Mouse (Mus musculus) cerebellum, adult (tissue): Measurements from ENCODE around the gene Fxyd6.

Experiments used
- ATAC-seq: cut with Nextera tagmentation; 2 replicates; pipeline ENCODE4 v1.9.2; 2017; ENCODE audit warnings: mild to moderate bottlenecking, moderate library complexity, mixed read lengths; ENCODE audit not compliant: insufficient number of reproducible peaks, low FRiP score, low TSS enrichment

The Fxyd6 gene

GRCm38 (mm10) chr9:45370117-45370561 is at the start of gene Fxyd6:
Gene Fxyd6, plus strand, starts transcription at chr9:45370185.
- ATAC-seq = peak; percentile 33; the same call in 1 of the 2 replicates

GRCm38 (mm10) chr9:45321465-45321864 is 48.5 kb upstream of the Fxyd6 start:
- ATAC-seq = no peak

GRCm38 (mm10) chr9:45321946-45322430 is 48.0 kb upstream of the Fxyd6 start:
- ATAC-seq = no peak

- no peak for ATAC-seq
Observed at GRCm38 (mm10) chr9:45326390-45326789, 43.6 kb upstream of the Fxyd6 start.

DNA sequence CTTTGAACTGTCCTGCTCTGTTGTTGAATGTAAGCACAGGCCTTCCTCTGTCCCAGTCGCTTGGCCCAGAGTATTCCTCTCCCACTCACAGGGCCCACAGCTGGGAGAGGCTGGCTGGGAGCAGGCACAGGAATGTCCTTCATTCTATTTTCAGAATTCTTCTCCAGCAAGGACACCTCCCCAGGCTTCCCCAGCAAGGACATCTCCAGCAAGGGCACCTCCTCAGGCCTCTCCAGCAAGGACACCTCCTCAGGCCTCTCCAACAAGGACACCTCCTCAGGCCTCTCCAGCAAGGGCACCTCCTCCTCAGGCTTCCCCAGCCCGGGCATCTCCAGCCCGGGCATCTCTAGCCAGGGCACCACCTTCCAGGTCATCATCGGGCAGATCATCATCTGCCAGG is 41.7 kb upstream of the Fxyd6 start:
- no peak for ATAC-seq

- ATAC-seq = no peak
Observed at GRCm38 (mm10) chr9:45329577-45329976, 40.4 kb upstream of the Fxyd6 start.

DNA sequence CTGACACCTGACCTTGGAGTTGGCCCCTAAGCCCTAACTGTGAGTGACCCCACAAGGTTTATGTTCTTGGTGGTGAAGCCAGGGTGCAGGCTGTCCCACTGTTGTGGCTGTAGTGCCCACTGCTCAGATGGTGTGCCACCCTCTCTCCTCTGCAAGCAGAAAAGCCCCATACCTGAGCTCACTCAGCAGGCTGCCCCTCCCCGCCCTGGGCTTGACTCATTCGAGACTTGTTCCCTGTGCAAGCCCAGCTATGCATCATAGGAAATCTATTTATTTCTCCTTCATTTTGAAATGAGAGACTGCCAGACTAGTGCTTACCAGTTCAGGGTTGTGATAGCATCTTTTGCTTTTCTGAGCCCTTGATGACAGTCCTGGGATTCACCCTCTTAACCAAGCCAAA is 32.6 kb upstream of the Fxyd6 start:
- no peak for ATAC-seq

GRCm38 (mm10) chr9:45343066-45343465 is 26.9 kb upstream of the Fxyd6 start:
- ATAC-seq = no peak

GRCm38 (mm10) chr9:45345516-45345915 is 24.5 kb upstream of the Fxyd6 start:
- peak; percentile 70; the same call in 1 of the 2 replicates for ATAC-seq

- no peak for ATAC-seq
Observed at GRCm38 (mm10) chr9:45346276-45346675, 23.7 kb upstream of the Fxyd6 start.

DNA sequence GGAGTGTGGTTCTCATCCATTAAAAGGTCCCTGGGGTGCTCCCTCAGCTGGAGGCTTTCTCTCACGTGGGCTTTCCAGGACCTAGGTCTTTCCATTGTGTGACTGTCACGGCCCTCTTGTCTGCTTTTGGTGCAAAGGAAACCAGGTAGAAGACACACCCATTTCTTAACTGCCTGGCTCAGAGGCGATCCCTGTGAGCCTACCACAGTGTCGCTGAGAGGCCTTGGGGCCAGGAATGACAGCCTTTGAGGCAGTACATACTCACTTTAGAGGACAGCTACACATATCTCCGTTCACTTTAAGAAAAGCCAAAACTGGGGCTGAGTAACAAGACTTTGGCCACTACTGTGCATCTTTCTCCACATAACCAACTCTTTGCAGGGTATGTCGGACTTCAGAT is 21.4 kb upstream of the Fxyd6 start:
- ATAC-seq = no peak

DNA sequence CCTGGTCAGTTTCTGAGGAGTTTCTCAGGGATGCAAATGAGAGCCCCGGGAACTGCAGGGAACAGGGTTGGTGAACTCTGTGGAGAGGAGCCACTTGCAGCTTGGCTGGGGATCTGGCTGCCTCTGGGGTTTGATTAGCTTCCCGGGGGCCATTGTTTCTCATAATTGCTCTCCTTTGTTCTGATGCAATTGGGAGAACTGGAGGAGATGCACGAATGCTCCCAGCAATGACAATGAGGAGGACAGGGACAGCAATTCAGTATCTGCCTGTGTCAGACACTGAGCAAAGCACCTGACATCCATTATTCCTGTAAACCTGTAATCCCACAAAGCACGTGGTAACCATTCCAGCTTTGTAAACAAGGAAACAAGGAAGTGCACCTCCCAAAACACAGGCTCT is 20.8 kb upstream of the Fxyd6 start:
- ATAC-seq = no peak

DNA sequence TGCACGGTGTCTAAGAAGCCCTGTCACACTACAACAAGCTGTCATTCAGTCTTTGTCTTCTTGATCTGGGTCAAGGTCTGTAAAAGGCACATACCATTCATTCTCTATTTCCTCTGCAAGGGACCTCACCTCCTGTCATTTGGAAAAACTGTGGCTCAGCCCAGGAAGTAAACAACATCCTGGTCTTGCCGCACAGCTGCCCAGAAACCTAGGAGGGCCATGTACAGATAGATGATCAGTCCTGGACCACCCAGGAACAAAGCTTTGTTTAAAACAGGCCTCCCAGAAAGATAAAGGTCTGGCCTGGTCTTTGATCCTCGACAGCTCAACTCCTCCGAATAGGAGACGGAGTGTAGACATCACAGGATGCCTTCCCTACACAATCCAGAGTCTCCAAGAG is 20.1 kb upstream of the Fxyd6 start:
- no peak for ATAC-seq

- no peak for ATAC-seq
Observed at GRCm38 (mm10) chr9:45355192-45355591, 14.8 kb upstream of the Fxyd6 start.

GRCm38 (mm10) chr9:45358356-45358755 is 11.6 kb upstream of the Fxyd6 start:
- ATAC-seq = no peak

DNA sequence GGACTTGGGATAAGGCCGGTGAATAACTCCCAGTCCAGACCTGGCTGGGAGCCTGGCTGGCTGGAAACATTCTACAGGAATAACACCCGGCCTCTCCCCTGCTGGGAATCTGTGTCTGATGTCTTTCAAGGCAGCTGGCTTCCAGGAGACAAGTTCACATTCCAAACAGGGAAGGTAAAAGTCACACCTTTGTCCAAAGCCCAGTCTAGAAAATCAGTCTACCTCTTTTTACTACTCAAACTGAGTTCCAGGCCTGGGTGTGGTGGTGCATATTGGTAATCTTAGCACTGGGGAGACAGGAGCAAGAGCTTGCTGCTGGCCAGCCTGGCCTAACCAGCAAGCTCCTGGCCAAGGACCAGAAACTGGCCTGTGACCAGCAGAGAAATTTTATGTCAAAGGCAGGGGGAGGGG is 7.9 kb upstream of the Fxyd6 start:
- ATAC-seq = no peak

- ATAC-seq = peak; percentile 77
Observed at GRCm38 (mm10) chr9:45363639-45364214, 6.3 kb upstream of the Fxyd6 start.

GRCm38 (mm10) chr9:45367716-45368115 is 2.3 kb upstream of the Fxyd6 start:
- ATAC-seq = no peak

DNA sequence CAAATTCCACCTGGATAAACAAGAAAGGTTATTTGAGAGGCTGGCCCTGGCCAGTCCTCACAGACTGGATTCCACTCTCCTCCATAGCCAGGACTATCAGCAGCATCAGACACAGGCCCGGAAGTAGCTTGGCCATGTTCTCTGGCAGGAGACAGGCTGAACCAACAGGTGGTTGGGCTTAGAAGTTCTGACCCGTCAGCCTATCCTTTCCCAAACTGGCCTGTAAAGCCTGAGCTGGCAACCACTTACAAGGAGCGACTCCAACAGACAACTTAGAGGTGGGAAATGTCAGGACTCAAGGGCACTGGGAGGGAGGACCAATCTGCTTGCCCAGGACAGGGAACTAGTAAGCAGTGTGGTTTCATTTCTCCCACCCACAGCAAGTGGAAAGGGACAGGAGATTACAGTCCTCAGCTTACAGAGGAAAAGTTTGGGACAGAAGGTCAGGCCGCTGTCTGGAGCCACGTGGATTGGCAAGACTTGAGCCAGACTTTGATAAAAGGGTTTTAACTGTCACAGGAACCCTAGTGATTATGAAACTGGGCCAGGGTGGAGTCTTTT is 1.6 kb upstream of the Fxyd6 start:
- no peak for ATAC-seq

DNA sequence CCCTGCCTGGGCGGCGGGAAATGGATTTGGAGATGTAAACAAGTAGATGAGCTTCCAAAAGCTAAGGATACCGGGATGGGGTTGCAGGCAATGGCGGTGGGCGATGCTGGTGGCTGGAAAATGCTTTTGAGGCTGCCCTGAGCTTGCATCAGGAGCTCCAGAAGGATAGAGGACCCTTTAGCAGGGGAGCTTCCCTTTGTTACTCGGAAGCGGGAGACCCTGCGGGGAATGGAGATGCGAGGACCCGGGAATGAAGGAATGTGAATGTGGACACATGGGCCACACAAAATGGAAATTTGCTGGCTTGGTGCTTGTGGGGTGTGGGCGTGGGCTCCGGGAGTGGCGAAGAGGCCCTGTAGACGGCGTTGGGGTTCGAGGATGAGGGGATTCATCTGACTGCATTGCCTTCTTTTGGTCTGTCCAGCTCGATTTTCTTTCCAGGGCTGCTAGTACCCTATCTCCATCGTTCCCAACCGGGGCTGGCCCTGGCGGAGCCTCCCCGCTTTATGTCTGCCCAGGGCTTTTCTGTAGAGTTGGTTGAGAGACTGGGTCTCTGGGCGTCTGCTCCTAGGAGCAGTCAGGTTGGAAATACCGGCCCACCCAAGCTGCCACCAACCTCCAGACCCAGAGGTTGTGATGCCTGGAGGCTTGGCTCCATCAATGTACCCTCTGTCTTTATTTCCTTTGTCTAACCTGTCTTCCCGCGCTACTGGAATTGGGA is 791 bp downstream of the Fxyd6 start:
- ATAC-seq = no peak

DNA sequence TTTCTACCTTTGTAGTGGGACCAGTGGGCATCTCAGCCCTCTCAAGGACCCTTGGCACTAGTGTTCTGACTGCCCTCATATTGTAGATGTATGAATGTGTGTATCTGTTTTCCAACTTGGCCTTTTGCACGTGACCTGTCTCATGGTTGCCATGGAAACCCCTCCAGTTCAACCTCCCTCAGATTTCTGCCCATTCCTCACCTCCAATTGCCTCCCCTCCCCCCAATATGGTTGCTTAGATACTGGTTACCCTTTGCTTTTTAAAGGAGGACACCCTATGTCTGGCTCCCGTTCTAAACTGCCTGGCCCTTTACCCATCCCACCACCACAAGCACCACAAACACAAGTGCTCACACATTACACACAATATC is 1.3 kb downstream of the Fxyd6 start:
- no peak for ATAC-seq

GRCm38 (mm10) chr9:45373896-45374295 is 3.9 kb downstream of the Fxyd6 start:
- no peak for ATAC-seq
